Mouse (Mus musculus) liver, embryonic 15.5 days (tissue): ENCODE measurements around the gene Nelfb. TPM values are rescaled to one million over a fixed set of nuclear protein-coding genes. Genes with fewer than 3 reads are reported as not detected.
A peak's percentile ranks its signal among the peaks of the same experiment; 100 is the strongest.

Source experiments
- ATAC-seq: fragments of 200-750 bp; cut with Nextera tagmentation; 2 replicates; pipeline ENCODE4 v1.8.0; 2017; ENCODE audit warnings: moderate number of reproducible peaks, mild to moderate bottlenecking, moderate library complexity; ENCODE audit not compliant: insufficient read depth
- H3K27ac ChIP-seq: fragments of 300-500 bp; sonication (generic); replicated peaks from 2 replicates; pipeline ENCODE4 v1.5.1; 2015; ENCODE audit warnings: mild to moderate bottlenecking, inconsistent platforms
- H3K27me3 ChIP-seq: fragments of 300-500 bp; sonication (generic); 2 replicates; pipeline ENCODE4 v1.6.1; 2015; ENCODE audit warnings: mild to moderate bottlenecking, inconsistent platforms
- H3K36me3 ChIP-seq: fragments of 300-500 bp; sonication (generic); replicated peaks from 2 replicates; pipeline ENCODE4 v1.6.1; 2015; ENCODE audit warnings: moderate library complexity, mild to moderate bottlenecking, inconsistent platforms
- H3K4me1 ChIP-seq: fragments of 300-500 bp; sonication (generic); replicated peaks from 2 replicates; pipeline ENCODE4 v1.6.1; 2015; ENCODE audit warnings: inconsistent platforms
- H3K4me2 ChIP-seq: fragments of 300-500 bp; sonication (generic); 2 replicates; pipeline ENCODE4 v1.6.1; 2015; ENCODE audit warnings: moderate library complexity, mild to moderate bottlenecking, inconsistent platforms
- H3K4me3 ChIP-seq: fragments of 300-500 bp; sonication (generic); replicated peaks from 2 replicates; pipeline ENCODE4 v1.5.1; 2015; ENCODE audit warnings: mild to moderate bottlenecking, inconsistent platforms
- H3K9ac ChIP-seq: fragments of 300-500 bp; sonication (generic); 2 replicates; pipeline ENCODE4 v1.6.1; 2015; ENCODE audit warnings: moderate library complexity, mild to moderate bottlenecking, inconsistent platforms
- H3K9me3 ChIP-seq: fragments of 300-500 bp; sonication (generic); replicated peaks from 2 replicates; pipeline ENCODE4 v1.6.1; 2016; ENCODE audit warnings: inconsistent platforms
- WGBS: fragments of 180-500 bp; shearing (Covaris S2); methylation state at CpG from one replicate; pipeline ENCODE4 v1.1.7; 2015; ENCODE audit warnings: mixed read lengths; ENCODE audit not compliant: insufficient replicate concordance; 5-methylcytosine and 5-hydroxymethylcytosine counted together
- polyA plus RNA-seq: library from polyadenylated mRNA; unstranded; fragments of >200 nt; fragmentation: Nextera tagmentation; extraction: Ambion mirVana; gene quantifications from 2 replicates; pipeline ENCODE4 v1.2.1, GENCODE M21; 2015

The Nelfb gene
- polyA plus RNA-seq, 1 experiment from 2014 or later, result 35.9 TPM

- peaks cover 29% of the 10 kb centered on the region for H3K4me1 ChIP-seq
These were observed 30.1 kb upstream of the Nelfb start for GRCm38 (mm10) chr2:25241438-25241775.

DNA sequence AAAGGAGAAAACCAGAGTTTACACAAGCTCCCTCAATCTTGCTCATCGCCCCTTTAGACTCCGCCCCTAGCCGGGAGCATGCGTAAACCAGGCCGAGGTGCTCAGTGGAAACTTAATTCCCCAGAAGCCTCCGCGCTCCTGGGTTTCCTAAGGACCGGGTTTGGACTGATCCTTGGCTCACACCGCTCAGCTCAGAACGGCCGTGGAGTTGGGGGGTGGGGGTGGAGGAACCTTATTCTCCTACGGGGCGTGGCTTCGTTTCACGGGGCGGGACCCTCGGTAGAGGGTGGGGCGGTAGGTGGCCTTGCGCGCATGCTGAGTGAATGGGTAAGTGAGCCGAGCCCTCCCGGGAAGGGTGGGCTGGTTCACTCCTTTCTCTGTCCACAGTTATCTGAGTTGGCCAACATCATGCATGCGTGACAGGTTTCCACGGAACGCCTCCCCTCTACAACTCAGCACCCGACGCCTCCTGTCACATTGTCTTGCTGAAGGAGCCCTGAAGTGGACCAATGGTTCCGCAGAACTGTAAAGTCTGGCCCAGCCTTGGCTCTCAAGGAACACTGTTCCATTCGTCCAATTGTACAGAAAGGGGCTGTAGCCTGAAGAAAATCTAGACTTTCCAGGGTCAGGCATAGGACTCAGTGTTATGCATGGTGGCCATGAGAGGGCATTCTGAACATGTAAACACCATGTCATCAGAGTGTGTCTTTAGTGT, 29.6 kb upstream of the Nelfb start:
- Histone ChIP-seq H3K27ac (no peak overlapping the region), H3K4me2 (peak overlapping the region; percentile 79), H3K36me3 (no peaks in the 10 kb centered on the region), H3K9ac (no peak overlapping the region), H3K4me1 (peaks cover 30% of the 10 kb centered on the region), H3K4me3 (peak overlapping the region; percentile 54), H3K27me3 (peaks cover 56% of the 10 kb centered on the region), H3K9me3 (no peaks in the 10 kb centered on the region)
- ATAC-seq, result peak; percentile 56
- 1% methylated on average over 29 of the region's 29 CpGs for WGBS

More at GRCm38 (mm10) chr2:25241438-25241775, 30.1 kb upstream of the Nelfb start:
- no peak for ATAC-seq
- 8% methylated on average over 6 of the region's 6 CpGs for WGBS
- peak overlapping the region; percentile 54 for H3K4me3 ChIP-seq
- peaks cover 2% of the 10 kb centered on the region; the same call in 1 of the 2 replicates for H3K36me3 ChIP-seq
- no peak overlapping the region for H3K9ac ChIP-seq
- peak overlapping the region; percentile 79 for H3K4me2 ChIP-seq
- no peak overlapping the region for H3K27ac ChIP-seq
- peaks cover 52% of the 10 kb centered on the region for H3K27me3 ChIP-seq
- H3K9me3 ChIP-seq, result no peaks in the 10 kb centered on the region

DNA sequence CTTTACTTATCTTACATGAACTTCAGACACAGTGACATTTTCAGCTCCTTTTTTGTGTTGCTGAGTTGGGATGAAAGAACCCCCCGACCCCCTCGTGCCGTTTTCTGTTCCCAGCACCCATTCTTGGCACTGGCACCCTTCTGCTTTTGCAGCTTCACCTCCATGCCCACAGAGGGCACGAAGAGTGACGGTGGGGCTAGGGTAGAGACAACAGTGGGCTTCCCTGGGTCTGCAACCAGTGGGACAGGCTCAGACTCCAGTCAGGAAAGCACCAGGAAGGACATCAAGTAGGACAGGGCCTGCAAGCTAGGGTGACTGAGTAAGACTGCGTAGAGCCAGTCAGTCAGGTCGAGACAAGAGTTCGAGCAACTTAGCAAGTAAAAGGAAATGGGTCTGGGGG, 29.0 kb upstream of the Nelfb start:
- Histone ChIP-seq H3K4me1 (peaks cover 30% of the 10 kb centered on the region), H3K4me3 (peak overlapping the region; percentile 54; the same call in 1 of the 2 replicates), H3K36me3 (no peaks in the 10 kb centered on the region), H3K4me2 (peak overlapping the region; percentile 79), H3K9me3 (no peaks in the 10 kb centered on the region), H3K9ac (no peak overlapping the region), H3K27me3 (peaks cover 57% of the 10 kb centered on the region), H3K27ac (no peak overlapping the region)
- WGBS, result 48% methylated on average over 8 of the region's 8 CpGs
- no peak for ATAC-seq

GRCm38 (mm10) chr2:25239766-25240165, 28.5 kb upstream of the Nelfb start:
- Histone ChIP-seq H3K27ac (no peak overlapping the region), H3K4me3 (no peak overlapping the region), H3K4me2 (no peak overlapping the region), H3K9ac (no peak overlapping the region), H3K27me3 (peaks cover 62% of the 10 kb centered on the region), H3K9me3 (no peaks in the 10 kb centered on the region), H3K36me3 (no peaks in the 10 kb centered on the region), H3K4me1 (peaks cover 30% of the 10 kb centered on the region)
- 76% methylated on average over 3 of the region's 3 CpGs for WGBS
- ATAC-seq, result no peak

DNA sequence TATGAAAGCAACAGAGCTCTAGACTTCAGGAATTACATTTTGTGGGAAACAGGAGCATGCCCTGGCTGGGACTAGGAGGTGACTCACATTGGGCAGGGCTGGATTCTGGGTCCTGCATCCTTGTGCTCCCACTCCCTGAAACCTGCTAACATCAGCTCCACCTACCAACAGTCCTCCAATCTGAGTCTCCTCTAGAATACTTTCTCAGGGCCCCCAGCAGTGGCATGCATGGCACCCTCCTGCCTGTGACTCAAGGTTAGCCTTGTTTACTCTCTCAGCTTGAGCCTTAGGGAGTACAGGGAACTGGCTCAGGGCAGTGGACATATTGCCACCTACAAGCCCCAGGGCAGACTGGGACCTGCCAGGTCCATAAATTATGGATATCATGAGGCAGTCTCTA, 26.8 kb upstream of the Nelfb start:
- Histone ChIP-seq H3K9me3 (no peaks in the 10 kb centered on the region), H3K27me3 (peaks cover 53% of the 10 kb centered on the region), H3K4me1 (peaks cover 44% of the 10 kb centered on the region), H3K9ac (no peak overlapping the region), H3K4me3 (no peak overlapping the region), H3K27ac (no peak overlapping the region), H3K4me2 (no peak overlapping the region), H3K36me3 (no peaks in the 10 kb centered on the region)
- no peak for ATAC-seq

DNA sequence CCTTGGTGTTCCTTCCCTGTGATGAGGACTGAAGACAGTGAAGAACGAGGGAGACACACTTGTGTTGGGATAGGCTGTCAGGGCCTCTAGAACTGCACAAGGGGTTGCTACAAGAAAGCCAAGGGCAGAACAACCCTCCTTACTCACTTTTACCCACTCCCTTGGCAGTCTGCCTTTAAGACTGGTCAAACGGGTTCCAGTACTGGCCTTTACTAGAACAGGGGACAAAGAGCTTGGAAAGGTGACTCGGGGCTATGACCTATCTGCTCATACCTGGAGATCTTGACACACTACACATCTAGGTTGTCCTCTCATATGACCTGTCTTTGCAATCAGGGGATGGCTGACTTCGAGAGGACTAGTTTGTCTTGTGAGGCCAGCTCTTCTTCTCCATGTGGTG, 26.2 kb upstream of the Nelfb start:
- no peak overlapping the region for H3K9ac ChIP-seq
- H3K27ac ChIP-seq, result no peak overlapping the region
- no peak overlapping the region for H3K4me3 ChIP-seq
- no peaks in the 10 kb centered on the region for H3K36me3 ChIP-seq
- no peaks in the 10 kb centered on the region for H3K9me3 ChIP-seq
- no peak overlapping the region for H3K4me2 ChIP-seq
- H3K27me3 ChIP-seq, result peaks cover 53% of the 10 kb centered on the region
- 51% methylated on average over 4 of the region's 4 CpGs for WGBS
- no peak for ATAC-seq
- H3K4me1 ChIP-seq, result peaks cover 45% of the 10 kb centered on the region

DNA sequence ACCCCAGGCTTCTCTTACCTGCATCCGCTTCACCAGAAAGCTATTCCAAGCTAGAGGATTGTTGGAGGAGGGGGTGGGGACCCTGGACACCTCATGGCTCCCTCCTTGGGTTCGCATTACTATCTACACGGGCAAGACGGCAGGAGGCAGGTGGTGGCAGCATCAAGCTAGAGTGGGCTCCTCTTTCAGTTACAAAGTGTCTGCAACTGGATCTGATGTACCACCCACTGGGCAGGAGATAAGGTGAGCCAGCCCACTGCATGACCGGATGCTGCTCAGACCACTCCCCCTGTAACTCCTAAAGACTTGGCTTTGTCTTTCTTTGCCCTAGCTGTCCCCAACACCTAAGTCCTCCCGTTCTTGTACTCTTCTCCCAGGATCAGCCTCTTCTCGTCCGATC, 25.3 kb upstream of the Nelfb start, which contains the start of gene Rnf224:
Gene Rnf224, minus strand, starts transcription at position 174 of the 400 bp plus-strand sequence.
- 35% methylated on average over 8 of the region's 8 CpGs for WGBS
- Histone ChIP-seq H3K4me3 (no peak within 1 kb of the TSS), H3K27me3 (peaks cover 46% of the 10 kb centered on the region), H3K4me2 (no peak within 1 kb of the TSS), H3K27ac (no peak within 1 kb of the TSS), H3K9ac (no peak within 1 kb of the TSS), H3K4me1 (peaks cover 36% of the 10 kb centered on the region), H3K36me3 (no peaks in the 10 kb centered on the region), H3K9me3 (no peaks in the 10 kb centered on the region)
- no peak for ATAC-seq

GRCm38 (mm10) chr2:25234551-25235220, 23.4 kb upstream of the Nelfb start:
- H3K9me3 ChIP-seq, result no peaks in the 10 kb centered on the region
- H3K4me3 ChIP-seq, result no peak overlapping the region
- peaks cover 47% of the 10 kb centered on the region; the same call in 1 of the 2 replicates for H3K27me3 ChIP-seq
- H3K4me1 ChIP-seq, result peaks cover 22% of the 10 kb centered on the region
- WGBS, result 55% methylated on average over 5 of the region's 5 CpGs
- no peak overlapping the region for H3K4me2 ChIP-seq
- no peak for ATAC-seq
- H3K27ac ChIP-seq, result no peak overlapping the region
- H3K9ac ChIP-seq, result no peak overlapping the region
- no peaks in the 10 kb centered on the region for H3K36me3 ChIP-seq

DNA sequence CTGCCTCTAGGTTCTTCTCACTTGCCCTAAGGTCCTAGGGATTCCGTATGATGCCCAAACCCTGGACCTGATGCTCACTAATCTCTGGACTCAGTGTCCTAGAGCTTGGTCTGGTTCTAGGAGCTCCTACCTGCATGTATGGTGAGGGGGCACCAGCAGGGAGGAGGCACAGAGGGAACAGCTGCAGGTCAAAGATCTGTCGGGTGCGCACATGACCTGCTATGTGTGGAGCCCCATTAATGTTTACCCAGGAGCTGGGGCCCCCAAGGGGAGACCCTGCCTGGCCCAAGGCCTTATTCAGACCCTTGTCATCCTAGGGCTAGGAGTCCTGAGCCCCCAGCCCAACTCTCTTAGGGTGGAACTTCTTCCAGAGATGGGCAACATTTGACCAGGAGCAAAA, 22.8 kb upstream of the Nelfb start, which contains the start of gene Slc34a3:
Gene Slc34a3, minus strand, starts transcription at position 315 of the 400 bp plus-strand sequence.
- H3K4me2 ChIP-seq, result no peak within 1 kb of the TSS
- peaks cover 45% of the 10 kb centered on the region for H3K27me3 ChIP-seq
- H3K9ac ChIP-seq, result no peak within 1 kb of the TSS
- no peak within 1 kb of the TSS for H3K27ac ChIP-seq
- H3K9me3 ChIP-seq, result no peaks in the 10 kb centered on the region
- ATAC-seq, result no peak
- H3K4me3 ChIP-seq, result no peak within 1 kb of the TSS
- peaks cover 23% of the 10 kb centered on the region for H3K4me1 ChIP-seq
- no peaks in the 10 kb centered on the region for H3K36me3 ChIP-seq
- 60% methylated on average over 3 of the region's 3 CpGs for WGBS

- Histone ChIP-seq H3K36me3 (no peaks in the 10 kb centered on the region), H3K9me3 (no peaks in the 10 kb centered on the region), H3K27me3 (peaks cover 42% of the 10 kb centered on the region), H3K27ac (no peak overlapping the region), H3K4me2 (no peak overlapping the region), H3K4me3 (no peak overlapping the region), H3K4me1 (peaks cover 29% of the 10 kb centered on the region), H3K9ac (no peak overlapping the region)
- WGBS, result 12% methylated on average over 4 of the region's 4 CpGs
- ATAC-seq, result no peak
These were observed 22.1 kb upstream of the Nelfb start for GRCm38 (mm10) chr2:25233421-25233820.

DNA sequence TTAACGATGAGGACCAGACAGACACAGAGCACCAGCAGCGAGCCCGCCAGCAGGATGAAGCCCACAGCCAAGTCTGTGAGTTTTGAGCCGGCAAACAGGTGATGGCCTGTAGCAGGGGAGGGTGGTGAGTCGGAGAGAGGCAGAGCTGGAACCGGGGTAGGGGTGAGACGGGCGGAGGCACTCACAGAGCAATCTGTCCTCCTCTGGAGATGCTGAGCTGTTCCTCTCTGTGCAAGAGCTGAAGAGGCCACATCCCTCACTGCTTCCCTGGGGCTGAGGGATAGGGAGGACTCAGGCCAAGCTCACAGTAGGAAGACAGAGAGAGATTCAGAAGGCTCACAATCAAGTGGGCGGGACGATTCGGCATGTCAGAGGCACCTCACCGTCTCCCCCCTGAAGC, 19.7 kb upstream of the Nelfb start:
- Histone ChIP-seq H3K9ac (no peak overlapping the region), H3K4me1 (peaks cover 41% of the 10 kb centered on the region), H3K27ac (no peak overlapping the region), H3K4me3 (no peak overlapping the region), H3K36me3 (no peaks in the 10 kb centered on the region), H3K27me3 (peaks cover 31% of the 10 kb centered on the region), H3K4me2 (no peak overlapping the region), H3K9me3 (no peaks in the 10 kb centered on the region)
- 63% methylated on average over 12 of the region's 12 CpGs for WGBS
- no peak for ATAC-seq
